Mouse (Mus musculus) urinary bladder, adult 18-20 months (tissue): ENCODE measurements at regions not wholly inside any gene's neighbourhood (a gene's known extent, or its start where the extent isn't known, plus 50 kb on each side); places are given as distances from the start of the nearest gene placed in this dataset.

Source experiments
- DNase-seq, 2 experiments: peaks; one replicate each; pipeline ENCODE4 v3.0.0; 2022; ENCODE audit warnings: low spot score in 2 of 2, mixed read lengths in 2 of 2

GRCm38 (mm10) chr8:47769452-47769851, 52.5 kb upstream of the Cldn24 start:
- DNase-seq: no peak

DNA sequence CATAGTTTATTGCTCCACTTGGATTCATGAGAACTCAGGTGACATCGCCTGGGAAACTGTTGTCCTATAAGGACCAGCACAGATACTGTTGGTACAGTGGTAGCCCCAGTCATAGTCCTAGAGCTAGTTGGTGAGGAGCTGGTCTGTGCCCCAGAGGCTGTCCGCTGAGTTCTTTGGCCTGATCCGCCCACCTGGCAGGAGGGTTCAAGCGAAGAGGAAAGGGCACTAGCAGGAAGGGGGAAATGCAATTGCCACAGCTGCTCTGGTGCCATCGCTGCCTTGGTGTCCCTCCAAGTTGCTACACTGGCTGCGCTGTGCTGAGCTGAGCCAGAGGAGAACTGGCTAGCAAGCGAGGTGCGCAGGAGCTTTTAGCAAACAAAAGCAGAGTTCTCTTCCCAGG, 53.2 kb upstream of the Cldn24 start:
- DNase-seq: no peak

- DNase-seq: peak in 1 of 2 experiments; percentile 9
Observed at GRCm38 (mm10) chr8:47764480-47764879, 50.7 kb upstream of the Cdkn2aip start.

GRCm38 (mm10) chr8:47764068-47764467, 50.3 kb upstream of the Cdkn2aip start:
- DNase-seq: no peak
